Mouse (Mus musculus) E14TG2a.4 (cell line): ENCODE results near the gene Hoxb7.

ENCODE experiments used
- CTCF ChIP-seq: conservative IDR thresholded peaks from 2 replicates; pipeline ENCODE4 v1.5.1; 2014; ENCODE audit warnings: low read length
- POU5F1 ChIP-seq: IDR thresholded peaks from 2 replicates; pipeline ENCODE4 v1.6.1; 2014; ENCODE audit warnings: low read length, borderline replicate concordance

DNA sequence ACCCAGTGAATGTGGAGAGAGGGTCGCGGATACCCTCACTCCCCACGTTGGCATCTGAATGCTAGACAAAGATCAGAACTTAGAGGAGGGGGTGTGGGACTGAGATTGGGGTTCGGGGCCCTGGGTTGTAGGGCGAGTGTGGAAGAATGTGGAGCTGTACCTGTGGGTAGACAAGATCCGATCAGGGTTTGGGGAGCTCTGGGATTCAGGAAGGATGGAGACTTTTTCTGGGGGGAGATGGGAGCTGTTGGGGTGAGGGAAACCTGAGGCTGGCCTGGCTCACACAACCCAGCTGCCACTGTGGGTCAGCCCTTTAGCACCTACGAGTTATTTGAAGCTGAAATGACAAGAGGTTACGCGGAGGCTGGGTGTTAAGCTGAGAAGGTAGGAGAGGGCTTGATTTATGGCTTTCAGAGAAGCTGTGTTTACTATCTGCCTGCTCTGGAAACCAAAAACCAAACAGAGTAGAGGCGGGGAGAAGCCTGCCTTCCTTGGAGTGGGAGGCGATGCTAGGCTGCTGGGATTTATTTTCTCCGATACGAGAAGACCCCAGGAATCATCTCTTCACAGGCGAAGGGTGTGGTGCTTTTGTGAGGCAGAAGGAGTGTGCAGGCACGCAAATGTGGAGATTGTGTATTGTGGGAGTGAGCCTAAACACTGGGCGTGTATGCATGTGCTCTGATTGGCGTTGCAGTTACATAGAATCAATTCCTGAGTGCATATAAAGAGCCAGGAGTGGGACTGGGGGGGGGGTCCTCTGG lies 47.0 kb downstream of the Hoxb7 start:
- no peak for TF ChIP-seq CTCF
- TF ChIP-seq POU5F1: no peak
